Mouse (Mus musculus) heart, embryonic 14.5 days (tissue): Measurements from ENCODE around the gene Anapc16. TPM values are rescaled to one million over a fixed set of nuclear protein-coding genes. Genes with fewer than 3 reads are reported as not detected.

ENCODE experiments used
- ATAC-seq: fragments of 200-750 bp; cut with Nextera tagmentation; 2 replicates; pipeline ENCODE4 v1.8.0; 2017; ENCODE audit warnings: low read depth, moderate TSS enrichment; ENCODE audit not compliant: insufficient number of reproducible peaks, insufficient read depth, low FRiP score
- H3K27ac ChIP-seq, 2 experiments: fragments of 200-500 bp in 1 of 2; fragments of 300-500 bp in 1 of 2; sonication (generic) in 1 of 2; replicated peaks in 1 of 2; 2 replicates each; pipeline ENCODE4 v1.5.1; 2012 to 2014; ENCODE audit warnings: low read depth in 2 of 2, low read length in 2 of 2, control low read depth in 1 of 2, mild to moderate bottlenecking in 1 of 2, mixed read lengths in 1 of 2; ENCODE audit not compliant: control insufficient read depth in 1 of 2, insufficient read depth in 1 of 2
- H3K27me3 ChIP-seq: fragments of 300-500 bp; sonication (generic); 2 replicates; pipeline ENCODE4 v1.6.1; 2014; ENCODE audit warnings: mild to moderate bottlenecking, low read length, control low read depth; ENCODE audit not compliant: control insufficient read depth, insufficient read depth
- H3K36me3 ChIP-seq: fragments of 300-500 bp; sonication (generic); 2 replicates; pipeline ENCODE4 v1.6.1; 2014; ENCODE audit warnings: mild to moderate bottlenecking, control low read depth, low read length, mixed read lengths; ENCODE audit not compliant: control insufficient read depth, insufficient read depth
- H3K4me1 ChIP-seq, 2 experiments: fragments of 200-500 bp in 1 of 2; fragments of 300-500 bp in 1 of 2; sonication (generic) in 1 of 2; 2 replicates each; pipeline ENCODE4 v1.6.1; 2012 to 2014; ENCODE audit warnings: low read length in 2 of 2, control low read depth in 1 of 2, mixed read lengths in 1 of 2; ENCODE audit not compliant: control insufficient read depth in 2 of 2, insufficient read depth in 2 of 2
- H3K4me2 ChIP-seq: fragments of 300-500 bp; sonication (generic); 2 replicates; pipeline ENCODE4 v1.6.1; 2014; ENCODE audit warnings: mild to moderate bottlenecking, low read length
- H3K4me3 ChIP-seq, 2 experiments: fragments of 200-500 bp in 1 of 2; fragments of 300-500 bp in 1 of 2; sonication (generic) in 1 of 2; 2 replicates each; pipeline ENCODE4 v1.5.1; 2012 to 2014; ENCODE audit warnings: low read length in 2 of 2, mild to moderate bottlenecking in 2 of 2, control low read depth in 1 of 2, low read depth in 1 of 2, moderate library complexity in 1 of 2; ENCODE audit not compliant: control insufficient read depth in 1 of 2, insufficient read depth in 1 of 2
- H3K9ac ChIP-seq: fragments of 300-500 bp; sonication (generic); 2 replicates; pipeline ENCODE4 v1.6.1; 2014; ENCODE audit warnings: mild to moderate bottlenecking, low read length
- H3K9me3 ChIP-seq: fragments of 300-500 bp; sonication (generic); 2 replicates; pipeline ENCODE4 v1.6.1; 2016; ENCODE audit warnings: low read length, control low read depth; ENCODE audit not compliant: control insufficient read depth
- WGBS: fragments of 180-500 bp; shearing (Covaris S2); extraction: QIAGEN DNeasy Blood & Tissue Kit; methylation state at CpG from one replicate; pipeline ENCODE4 v1.1.7; 2014; 5-methylcytosine and 5-hydroxymethylcytosine counted together
- polyA plus RNA-seq: library from polyadenylated mRNA; unstranded; fragments of >200 nt; fragmentation: Nextera tagmentation; extraction: Ambion mirVana; gene quantifications from 2 replicates; pipeline ENCODE4 v1.2.1, GENCODE M21; 2014

Gene Anapc16
- 99.7 and 103 TPM in 2 replicates for polyA plus RNA-seq

DNA sequence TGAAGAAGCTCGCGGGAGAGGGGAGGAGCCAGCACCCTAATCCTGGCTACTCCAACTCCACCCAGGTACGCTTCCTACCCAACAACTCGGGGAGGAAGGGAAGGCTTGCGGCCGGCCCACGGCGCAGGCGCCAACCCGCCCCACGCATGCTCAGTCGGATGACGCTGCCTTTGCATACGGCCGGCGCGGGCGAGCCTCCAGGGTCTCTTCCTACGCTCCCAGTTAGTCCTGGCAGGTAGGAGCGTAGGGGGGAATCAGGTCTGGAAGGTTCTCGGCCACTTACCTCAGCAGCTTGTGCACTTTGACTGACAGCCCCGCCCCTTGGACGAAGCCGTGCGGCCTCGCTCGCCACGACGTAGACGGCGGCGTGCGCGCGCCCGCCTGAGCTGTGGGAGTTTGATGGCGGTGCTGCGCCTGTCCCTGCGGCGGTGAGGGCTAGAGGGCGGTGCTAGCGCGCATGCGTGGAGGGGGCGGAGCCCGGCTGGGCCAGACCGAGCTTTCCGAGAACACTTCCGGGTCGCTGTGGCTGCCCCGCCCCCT, at the start of gene Anapc16, which contains the start of gene Ascc1:
Anapc16 (minus strand) TSS at position 463 of the 540 bp plus-strand sequence.
Ascc1 (plus strand) TSS at position 133 of the 540 bp plus-strand sequence.
- H3K9me3 ChIP-seq = no peaks in the 10 kb centered on the region
- peak within 1 kb of the TSS; percentile 83 for H3K4me2 ChIP-seq
- peaks cover 26% of the 10 kb centered on the region for H3K36me3 ChIP-seq
- H3K4me3 ChIP-seq = peak within 1 kb of the TSS; percentile 63 to 95
- peak; percentile 98 for ATAC-seq
- H3K9ac ChIP-seq = peak within 1 kb of the TSS; percentile 80
- H3K27me3 ChIP-seq = no peaks in the 10 kb centered on the region
- WGBS = under 1% methylated on average over 51 of the region's 51 CpGs
- H3K27ac ChIP-seq = peak within 1 kb of the TSS; percentile 95 to 100
- H3K4me1 ChIP-seq = peaks cover 0 to 12% of the 10 kb centered on the region in 2 experiments; a peak in 3 of 4 replicates

GRCm38 (mm10) chr10:60050581-60050980, 47.6 kb upstream of the Anapc16 start:
- Histone ChIP-seq H3K27ac (no peak overlapping the region), H3K9me3 (no peaks in the 10 kb centered on the region), H3K4me3 (no peak overlapping the region), H3K4me1 (no peaks in the 10 kb centered on the region), H3K36me3 (peaks cover 20% of the 10 kb centered on the region), H3K27me3 (no peaks in the 10 kb centered on the region), H3K9ac (no peak overlapping the region), H3K4me2 (no peak overlapping the region)
- ATAC-seq = no peak
- whole genome bisulfite sequencing = 95% methylated on average over 10 of the region's 10 CpGs

GRCm38 (mm10) chr10:60046696-60047095, 43.8 kb upstream of the Anapc16 start:
- no peak overlapping the region for H3K4me2 ChIP-seq
- 70% methylated on average over 5 of the region's 5 CpGs for WGBS
- H3K27ac ChIP-seq = no peak overlapping the region
- no peak overlapping the region for H3K4me3 ChIP-seq
- no peak for ATAC-seq
- peaks cover 20% of the 10 kb centered on the region for H3K36me3 ChIP-seq
- H3K27me3 ChIP-seq = no peaks in the 10 kb centered on the region
- no peaks in the 10 kb centered on the region for H3K4me1 ChIP-seq
- no peak overlapping the region for H3K9ac ChIP-seq
- H3K9me3 ChIP-seq = no peaks in the 10 kb centered on the region

DNA sequence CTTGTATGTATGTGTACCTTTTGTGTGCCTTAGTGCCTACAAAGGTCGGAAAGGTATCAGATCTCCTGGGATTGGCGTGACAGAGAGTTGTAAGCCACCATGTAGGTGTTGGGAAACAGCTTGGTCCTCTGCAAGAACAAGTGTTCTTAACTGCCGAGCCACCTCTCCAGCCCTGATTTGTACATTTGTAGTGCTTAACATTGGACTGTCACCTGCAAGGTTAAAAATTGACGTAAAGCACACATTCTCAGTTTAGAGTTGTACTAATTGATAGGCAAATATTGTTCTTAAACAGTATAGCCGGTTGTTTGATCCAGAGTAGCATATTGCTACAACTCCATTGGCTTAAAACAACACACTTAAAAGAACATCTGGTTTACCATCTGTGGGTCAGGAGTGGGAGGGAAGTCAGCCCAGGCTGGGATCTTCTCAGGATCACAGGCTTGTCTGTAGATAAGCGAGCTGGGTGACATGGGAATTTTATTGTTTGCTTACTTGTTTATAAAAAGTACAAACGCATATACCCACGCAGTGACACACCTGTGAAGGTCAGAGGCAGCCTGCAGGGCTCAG, 39.5 kb upstream of the Anapc16 start:
- ATAC-seq = no peak
- Histone ChIP-seq H3K9ac (no peak overlapping the region), H3K27me3 (no peaks in the 10 kb centered on the region), H3K9me3 (no peaks in the 10 kb centered on the region), H3K4me1 (no peaks in the 10 kb centered on the region), H3K36me3 (no peaks in the 10 kb centered on the region), H3K4me2 (no peak overlapping the region), H3K27ac (no peak overlapping the region), H3K4me3 (no peak overlapping the region)
- WGBS = 83% methylated on average over 8 of the region's 8 CpGs

- ATAC-seq = no peak
- H3K9ac ChIP-seq = no peak overlapping the region
- H3K27me3 ChIP-seq = no peaks in the 10 kb centered on the region
- no peak overlapping the region for H3K4me2 ChIP-seq
- H3K27ac ChIP-seq = no peak overlapping the region
- peaks cover 11% of the 10 kb centered on the region in 2 experiments for H3K4me1 ChIP-seq
- 56% methylated on average over 4 of the region's 4 CpGs for WGBS
- H3K4me3 ChIP-seq = no peak overlapping the region
- no peaks in the 10 kb centered on the region for H3K36me3 ChIP-seq
- H3K9me3 ChIP-seq = no peaks in the 10 kb centered on the region
Measured at GRCm38 (mm10) chr10:60035744-60036143, 32.8 kb upstream of the Anapc16 start.

DNA sequence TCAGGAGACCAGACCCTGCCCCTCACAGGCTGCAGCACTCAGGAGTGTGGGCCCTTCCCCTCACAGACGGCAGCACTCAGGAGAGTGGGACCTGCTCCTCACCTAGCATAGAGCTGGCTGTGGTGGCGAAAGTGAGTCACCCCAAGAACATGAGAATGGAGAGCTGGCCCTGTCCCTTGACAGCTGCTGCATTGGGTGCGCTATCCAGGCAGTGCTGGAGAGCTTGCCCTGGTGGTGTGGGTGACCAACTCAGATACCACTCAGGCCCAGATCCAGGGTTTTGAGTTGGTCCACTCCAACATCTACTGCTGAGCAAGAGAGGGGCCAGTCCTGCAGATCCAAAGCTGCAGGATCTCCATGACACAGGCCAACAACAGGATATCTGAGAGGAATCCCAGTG, 31.7 kb upstream of the Anapc16 start:
- H3K4me1 ChIP-seq = peaks cover 11% of the 10 kb centered on the region in 2 experiments
- H3K36me3 ChIP-seq = no peaks in the 10 kb centered on the region
- 70% methylated on average over 3 of the region's 3 CpGs for WGBS
- no peak overlapping the region for H3K9ac ChIP-seq
- no peaks in the 10 kb centered on the region for H3K9me3 ChIP-seq
- no peaks in the 10 kb centered on the region for H3K27me3 ChIP-seq
- H3K27ac ChIP-seq = no peak overlapping the region
- 0 out of 2 replicates have a peak, but pooled peaks have one; percentile 43 for ATAC-seq
- H3K4me3 ChIP-seq = no peak overlapping the region
- no peak overlapping the region for H3K4me2 ChIP-seq

- H3K4me1 ChIP-seq = peaks cover 11% of the 10 kb centered on the region in 2 experiments
- no peak overlapping the region for H3K4me3 ChIP-seq
- no peak for ATAC-seq
- H3K9me3 ChIP-seq = no peaks in the 10 kb centered on the region
- no peak overlapping the region for H3K4me2 ChIP-seq
- no peaks in the 10 kb centered on the region for H3K27me3 ChIP-seq
- 44% methylated on average over 5 of the region's 5 CpGs for WGBS
- no peaks in the 10 kb centered on the region for H3K36me3 ChIP-seq
- H3K9ac ChIP-seq = no peak overlapping the region
- no peak overlapping the region for H3K27ac ChIP-seq
Measured at GRCm38 (mm10) chr10:60033064-60033463, 30.1 kb upstream of the Anapc16 start.
